Mouse (Mus musculus) layer of hippocampus, postnatal 14 days (tissue): Measurements from ENCODE around the gene Fstl4. TPM values are rescaled to one million over a fixed set of nuclear protein-coding genes. Genes with fewer than 3 reads are reported as not detected.

ENCODE experiments used
- DNase-seq, 2 experiments: peaks; one replicate each; pipeline ENCODE4 v3.0.0; 2021 to 2022; ENCODE audit warnings: low spot score in 2 of 2, mixed read lengths in 1 of 2
- total RNA-seq, 2 experiments: library from RNA; stranded (reverse); gene quantifications; 2 replicates each; pipeline ENCODE4 v1.2.3; 2021

The Fstl4 gene
- total RNA-seq, 2 experiments from 2014 or later = 14.4 to 14.8 TPM

GRCm38 (mm10) chr11:53013906-53014305 is 249.5 kb downstream of the Fstl4 start:
- DNase-seq = no peak

GRCm38 (mm10) chr11:53016358-53017021 is 252.1 kb downstream of the Fstl4 start:
- no peak for DNase-seq

GRCm38 (mm10) chr11:53019509-53019908 is 255.1 kb downstream of the Fstl4 start:
- no peak for DNase-seq

- no peak for DNase-seq
These were observed 260.0 kb downstream of the Fstl4 start for GRCm38 (mm10) chr11:53024403-53024802.

- no peak for DNase-seq
These were observed 261.3 kb downstream of the Fstl4 start for GRCm38 (mm10) chr11:53025686-53026085.

- no peak for DNase-seq
These were observed 264.2 kb downstream of the Fstl4 start for GRCm38 (mm10) chr11:53028421-53029168.

GRCm38 (mm10) chr11:53031777-53032176 is 267.3 kb downstream of the Fstl4 start:
- no peak for DNase-seq

- peak; percentile 76 to 83 for DNase-seq
These were observed 267.9 kb downstream of the Fstl4 start for GRCm38 (mm10) chr11:53032336-53032735.

- no peak for DNase-seq
These were observed 271.0 kb downstream of the Fstl4 start for GRCm38 (mm10) chr11:53035414-53035813.

GRCm38 (mm10) chr11:53046850-53047249 is 282.4 kb downstream of the Fstl4 start:
- DNase-seq = no peak

- no peak for DNase-seq
These were observed 289.7 kb downstream of the Fstl4 start for GRCm38 (mm10) chr11:53054151-53054550.

GRCm38 (mm10) chr11:53055896-53056295 is 291.5 kb downstream of the Fstl4 start:
- no peak for DNase-seq

GRCm38 (mm10) chr11:53056781-53057180 is 292.3 kb downstream of the Fstl4 start:
- DNase-seq = no peak

- no peak for DNase-seq
These were observed 293.6 kb downstream of the Fstl4 start for GRCm38 (mm10) chr11:53057821-53058553.

GRCm38 (mm10) chr11:53058557-53058956 is 294.1 kb downstream of the Fstl4 start:
- DNase-seq = no peak

- no peak for DNase-seq
These were observed 303.5 kb downstream of the Fstl4 start for GRCm38 (mm10) chr11:53067699-53068478.

GRCm38 (mm10) chr11:53068479-53069065 is 304.1 kb downstream of the Fstl4 start:
- DNase-seq = no peak

- DNase-seq = no peak
These were observed 305.3 kb downstream of the Fstl4 start for GRCm38 (mm10) chr11:53069751-53070150.

- DNase-seq = no peak
These were observed 307.2 kb downstream of the Fstl4 start for GRCm38 (mm10) chr11:53071602-53072001.

GRCm38 (mm10) chr11:53077641-53078040 is 313.2 kb downstream of the Fstl4 start:
- no peak for DNase-seq
